Mouse (Mus musculus): ENCODE data around the gene Poldip3.
"Not testable (repeated sequence)": the region's sequence is repeated elsewhere in the genome, so short reads cannot be mapped to it uniquely, and the experiment has no call there.

Gene Poldip3

GRCm38 (mm10) chr15:83129530-83130231, 19.5 kb downstream of the Poldip3 start:
- no peak for ATAC-seq (ENCODE audit: low TSS enrichment)

GRCm38 (mm10) chr15:83127037-83127436, 22.1 kb downstream of the Poldip3 start:
- not testable (repeated sequence) for ATAC-seq (ENCODE audit: low TSS enrichment)

GRCm38 (mm10) chr15:83126582-83126981, 22.6 kb downstream of the Poldip3 start:
- ATAC-seq (ENCODE audit: low TSS enrichment), result no peak

- no peak for ATAC-seq (ENCODE audit: low TSS enrichment)
These were observed 24.6 kb downstream of the Poldip3 start for GRCm38 (mm10) chr15:83124625-83125024.

GRCm38 (mm10) chr15:83122566-83123145, 26.5 kb downstream of the Poldip3 start, which contains the start of gene Rrp7a:
Gene Rrp7a, minus strand, starts transcription at chr15:83122801.
- peak; percentile 96 for ATAC-seq (ENCODE audit: low TSS enrichment)

GRCm38 (mm10) chr15:83121709-83122565, 27.2 kb downstream of the Poldip3 start:
- ATAC-seq (ENCODE audit: low TSS enrichment), result peak; percentile 48

GRCm38 (mm10) chr15:83118360-83118759, 30.8 kb downstream of the Poldip3 start:
- ATAC-seq (ENCODE audit: low TSS enrichment), result peak; percentile 20; the same call in 1 of the 2 replicates

GRCm38 (mm10) chr15:83115071-83115470, 34.1 kb downstream of the Poldip3 start:
- no peak for ATAC-seq (ENCODE audit: low TSS enrichment)

GRCm38 (mm10) chr15:83114106-83114505, 35.1 kb downstream of the Poldip3 start:
- no peak for ATAC-seq (ENCODE audit: low TSS enrichment)

- ATAC-seq (ENCODE audit: low TSS enrichment), result peak; percentile 87
These were observed 36.3 kb downstream of the Poldip3 start for GRCm38 (mm10) chr15:83112898-83113297.

GRCm38 (mm10) chr15:83111874-83112273, 37.3 kb downstream of the Poldip3 start:
- no peak for ATAC-seq (ENCODE audit: low TSS enrichment)

GRCm38 (mm10) chr15:83111290-83111689, 37.9 kb downstream of the Poldip3 start:
- ATAC-seq (ENCODE audit: low TSS enrichment), result no peak

GRCm38 (mm10) chr15:83107814-83108213, 41.4 kb downstream of the Poldip3 start:
- ATAC-seq (ENCODE audit: low TSS enrichment), result no peak

GRCm38 (mm10) chr15:83106426-83106825, 42.8 kb downstream of the Poldip3 start:
- no peak for ATAC-seq (ENCODE audit: low TSS enrichment)

GRCm38 (mm10) chr15:83103111-83103510, 46.1 kb downstream of the Poldip3 start:
- peak; percentile 59 for ATAC-seq (ENCODE audit: low TSS enrichment)

GRCm38 (mm10) chr15:83100332-83100662, 48.9 kb downstream of the Poldip3 start:
- ATAC-seq (ENCODE audit: low TSS enrichment), result no peak

GRCm38 (mm10) chr15:83099533-83100331, 49.5 kb downstream of the Poldip3 start:
- ATAC-seq (ENCODE audit: low TSS enrichment), result 0 out of 2 replicates have a peak, but pooled peaks have one; percentile 38

GRCm38 (mm10) chr15:83095950-83096349, 53.2 kb downstream of the Poldip3 start:
- ATAC-seq (ENCODE audit: low TSS enrichment), result no peak

GRCm38 (mm10) chr15:83093687-83094086, 55.5 kb downstream of the Poldip3 start:
- no peak for ATAC-seq (ENCODE audit: low TSS enrichment)

- no peak for ATAC-seq (ENCODE audit: low TSS enrichment)
These were observed 58.3 kb downstream of the Poldip3 start for GRCm38 (mm10) chr15:83090874-83091273.

GRCm38 (mm10) chr15:83089429-83089605, 59.9 kb downstream of the Poldip3 start, which contains the start of gene Serhl:
Gene Serhl, plus strand, starts transcription at chr15:83089506.
- ATAC-seq (ENCODE audit: low TSS enrichment), result no peak
